Mouse (Mus musculus): ENCODE results near the gene Rabep1.
"Not testable (repeated sequence)": the region's sequence is repeated elsewhere in the genome, so short reads cannot be mapped to it uniquely, and the experiment has no call there.

The Rabep1 gene

DNA sequence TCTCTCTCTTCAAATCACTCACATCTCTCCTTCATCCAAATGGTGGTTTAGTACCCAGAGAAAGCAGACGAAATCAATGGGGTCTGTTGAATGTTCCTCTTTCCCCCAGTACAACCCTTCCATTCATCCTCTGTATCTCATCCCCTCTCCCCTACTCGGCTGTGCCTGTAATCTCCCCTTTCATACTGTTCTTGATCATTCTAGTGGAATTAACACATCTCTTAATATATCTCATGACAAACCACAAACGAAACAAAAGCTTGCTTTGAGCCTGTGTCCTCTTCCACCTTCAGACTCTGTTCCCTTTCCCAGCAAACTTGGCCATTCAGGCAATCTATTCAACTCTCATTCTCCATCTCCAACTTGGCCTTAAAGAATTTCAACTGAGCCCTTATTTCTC lies 13.4 kb upstream of the Rabep1 start:
- DNase-seq (ENCODE audit: extremely low spot score), result no peak

GRCm38 (mm10) chr11:70833408-70833807 lies 11.2 kb upstream of the Rabep1 start:
- no peak for DNase-seq (ENCODE audit: extremely low spot score)

DNA sequence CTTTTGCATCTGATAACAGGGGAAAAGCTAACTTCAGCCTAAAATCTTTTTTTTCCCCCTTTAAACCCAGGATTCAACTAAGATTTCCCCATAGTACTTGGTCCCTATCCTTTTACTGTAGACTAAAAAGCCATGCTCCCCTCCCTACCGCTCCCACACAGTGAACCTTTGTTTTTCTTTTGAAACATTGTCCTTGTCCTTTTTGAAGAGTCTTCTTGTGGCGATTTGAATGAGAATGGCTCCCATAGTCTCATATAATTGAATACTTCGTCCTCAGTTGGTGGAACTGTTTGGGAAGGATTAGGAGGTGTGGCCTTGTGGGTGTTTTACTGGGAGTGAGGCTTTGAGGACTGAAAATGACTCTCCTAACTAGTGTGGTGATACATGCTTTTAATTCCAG lies 10.7 kb upstream of the Rabep1 start:
- no peak for DNase-seq (ENCODE audit: extremely low spot score)

DNA sequence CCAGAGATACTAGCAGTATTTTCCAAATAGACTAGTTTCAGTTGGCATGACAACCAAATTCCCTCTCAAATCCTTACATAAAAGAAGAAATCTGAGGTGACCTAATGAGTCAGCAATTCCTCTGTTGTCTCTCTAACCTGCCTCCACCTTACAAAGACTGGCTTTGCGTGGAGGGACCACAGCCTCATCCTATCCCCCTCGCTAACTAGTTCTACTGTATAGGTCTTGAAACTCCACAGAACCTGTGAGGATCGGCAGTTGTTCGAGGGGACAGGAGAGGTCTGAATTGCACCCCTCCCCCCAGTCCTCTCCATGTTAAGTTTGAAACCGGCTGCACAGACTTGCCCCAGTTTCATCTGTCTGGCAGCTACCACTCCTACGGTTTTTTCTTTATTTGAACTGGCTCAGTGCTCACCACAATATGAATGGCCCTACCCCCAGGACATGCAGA lies 9.2 kb upstream of the Rabep1 start:
- no peak for DNase-seq (ENCODE audit: extremely low spot score)

DNA sequence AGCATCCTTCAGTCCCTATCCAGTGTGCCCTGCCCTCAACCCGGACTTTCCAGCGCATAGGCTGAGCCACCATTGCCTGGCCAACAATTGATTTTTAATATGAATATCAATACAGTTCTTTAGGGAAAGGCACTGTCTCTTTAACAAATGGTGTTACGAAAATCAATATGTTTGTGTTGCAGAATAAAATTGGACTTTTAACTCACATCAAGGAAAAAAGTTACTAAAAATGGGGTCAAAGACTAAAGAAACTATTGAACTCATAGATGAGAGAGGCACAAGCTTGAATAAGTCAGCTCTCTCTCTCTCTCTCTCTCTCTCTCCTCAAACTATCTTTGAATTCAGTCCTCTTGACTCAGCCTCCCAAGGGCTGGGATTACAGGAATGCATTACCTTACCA lies 7.5 kb upstream of the Rabep1 start:
- DNase-seq (ENCODE audit: extremely low spot score), result no peak

DNA sequence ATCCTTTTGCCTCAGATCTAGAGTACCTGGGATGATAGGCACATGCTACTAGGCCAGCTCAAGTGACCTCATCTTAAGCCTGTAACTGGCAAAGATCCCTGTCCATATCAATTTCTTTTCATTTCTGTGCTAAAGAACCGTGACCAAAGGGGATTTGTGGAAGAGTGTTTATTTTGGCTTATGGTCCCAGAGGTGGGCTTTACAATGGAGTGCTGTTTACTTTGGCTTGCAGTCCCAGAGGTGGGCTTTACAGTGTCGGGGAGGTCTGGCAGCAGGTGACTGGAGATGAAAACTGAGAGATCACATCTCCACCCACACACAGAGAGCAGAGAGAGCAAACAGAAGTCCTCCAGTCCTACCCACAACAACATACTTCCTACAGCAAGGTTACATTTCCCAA lies 6.0 kb upstream of the Rabep1 start:
- no peak for DNase-seq (ENCODE audit: extremely low spot score)

DNA sequence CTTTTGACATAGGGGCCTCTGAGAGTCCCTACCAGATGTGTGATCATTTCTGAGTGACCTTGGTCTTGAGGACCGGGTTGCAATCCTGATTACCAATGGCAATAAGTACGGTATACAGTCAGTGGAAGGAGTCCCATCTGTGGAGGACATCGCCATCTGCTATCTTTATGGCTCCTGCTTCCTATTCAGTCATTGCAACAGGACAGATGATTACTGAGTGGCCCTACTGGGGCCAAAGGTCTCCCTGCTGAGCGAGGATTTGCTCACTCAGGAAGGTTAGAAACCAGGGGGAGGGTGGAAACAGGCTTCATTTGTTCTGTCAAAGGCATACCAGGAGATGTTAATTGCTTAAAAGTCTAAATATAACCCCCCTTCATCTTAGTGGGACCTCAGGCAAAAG lies 1.6 kb upstream of the Rabep1 start:
- no peak for DNase-seq (ENCODE audit: extremely low spot score)

- no peak for DNase-seq (ENCODE audit: extremely low spot score)
Measured at GRCm38 (mm10) chr11:70843701-70844551, 652 bp upstream of the Rabep1 start.

DNA sequence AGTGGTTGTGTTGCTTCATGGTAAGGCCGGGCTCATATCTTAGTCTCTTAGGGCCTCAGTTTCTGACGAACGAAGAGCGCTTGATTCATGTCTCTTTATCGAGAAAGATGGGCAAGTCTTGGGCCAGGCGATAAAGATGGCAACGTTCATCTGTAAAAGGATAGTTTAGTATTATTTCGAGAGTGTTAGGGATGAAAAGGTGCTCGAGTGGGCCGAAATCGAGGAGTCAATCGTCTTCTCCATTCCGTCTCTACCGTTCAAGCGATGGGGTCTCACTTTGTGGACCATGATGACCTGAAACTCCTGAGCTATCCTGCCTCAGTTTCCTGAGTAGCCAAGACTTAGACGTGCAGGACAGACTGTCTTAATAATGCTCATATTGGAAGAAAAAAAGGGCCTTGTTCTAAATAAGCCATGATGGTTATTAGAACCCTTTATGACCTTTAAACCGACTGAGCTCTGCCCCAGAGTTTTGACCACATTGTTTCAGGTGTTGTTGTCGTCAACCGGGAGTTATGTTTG lies 940 bp downstream of the Rabep1 start:
- DNase-seq (ENCODE audit: extremely low spot score), result no peak

- no peak for DNase-seq (ENCODE audit: extremely low spot score)
Measured at GRCm38 (mm10) chr11:70846029-70846428, 1.5 kb downstream of the Rabep1 start.

DNA sequence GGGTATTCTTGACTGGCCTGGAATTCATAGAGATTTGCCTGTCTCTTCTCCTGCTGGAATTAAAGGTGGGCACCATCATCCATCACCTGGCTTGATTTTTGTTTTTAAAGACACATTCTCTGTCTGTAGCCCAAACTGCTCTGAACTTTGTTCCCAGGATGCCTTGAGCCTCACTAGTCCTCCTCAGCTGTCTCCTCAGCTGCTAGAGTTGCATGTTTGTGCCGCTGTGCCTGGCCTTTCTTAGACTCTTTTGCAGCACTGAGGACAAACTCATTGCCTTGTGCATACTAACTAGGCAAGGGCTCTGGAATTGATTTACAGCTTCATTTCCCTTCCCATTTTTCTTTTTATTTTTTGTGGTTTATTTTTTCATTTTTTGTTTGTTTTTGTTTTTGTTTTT lies 15.8 kb downstream of the Rabep1 start:
- DNase-seq (ENCODE audit: extremely low spot score), result no peak

GRCm38 (mm10) chr11:70863204-70863603 lies 18.6 kb downstream of the Rabep1 start:
- DNase-seq (ENCODE audit: extremely low spot score), result not testable (repeated sequence)

DNA sequence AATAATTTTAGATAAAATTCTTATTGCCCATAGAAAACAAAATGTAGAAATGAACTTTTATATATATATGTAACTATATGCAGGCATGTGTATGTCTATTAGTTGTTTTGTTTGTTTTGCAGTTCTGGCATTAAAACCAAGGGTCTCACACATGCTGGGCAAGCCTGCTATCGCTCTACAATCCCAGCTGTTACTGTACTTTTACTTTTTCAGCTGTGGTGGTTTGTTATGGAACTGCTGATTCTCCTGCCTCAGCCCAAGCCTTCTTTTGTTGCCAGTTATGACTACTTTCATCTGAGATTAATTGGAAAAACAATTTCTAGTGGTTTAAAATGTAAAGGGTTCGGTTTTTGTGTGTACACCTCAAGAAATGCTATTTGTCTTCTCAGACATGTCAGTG lies 20.6 kb downstream of the Rabep1 start:
- DNase-seq (ENCODE audit: extremely low spot score), result no peak

DNA sequence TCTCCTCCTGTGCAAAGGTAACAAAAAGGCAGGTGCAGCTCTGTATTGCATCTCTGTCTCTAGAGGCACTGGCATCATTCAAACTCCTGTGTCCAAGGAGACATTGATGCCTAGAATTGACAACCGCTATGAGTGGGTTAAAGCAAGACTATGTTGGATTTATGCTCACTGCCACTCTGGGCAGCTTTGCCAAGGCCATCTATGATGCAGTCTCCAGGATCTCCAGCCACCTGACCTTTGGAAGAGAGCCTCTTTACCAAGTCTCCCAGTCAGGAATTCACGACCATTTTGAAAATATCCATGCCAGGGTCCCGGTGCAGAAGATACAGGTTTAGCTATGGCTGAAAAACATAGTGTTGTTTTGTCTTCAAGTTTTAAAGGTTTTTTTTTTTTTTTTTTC lies 24.7 kb downstream of the Rabep1 start:
- DNase-seq (ENCODE audit: extremely low spot score), result no peak

DNA sequence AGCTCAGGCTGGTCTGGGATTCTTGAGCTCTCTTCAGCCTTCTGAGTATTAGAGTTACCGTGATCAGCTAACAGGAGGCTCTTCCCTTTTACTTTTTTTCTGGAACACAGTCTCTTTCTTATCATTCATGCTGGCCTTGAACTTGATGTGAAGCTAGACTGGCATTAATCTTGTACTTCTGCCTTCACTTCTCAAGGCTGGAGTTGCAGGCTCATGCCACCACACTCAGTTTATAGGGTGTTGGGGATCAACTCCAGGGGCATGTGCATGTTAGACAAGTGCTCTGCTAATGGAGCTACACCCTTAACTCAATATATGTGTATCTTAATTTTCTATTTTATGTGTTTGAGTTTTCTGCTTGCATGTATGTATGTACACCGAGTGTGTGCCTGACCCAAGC lies 25.2 kb downstream of the Rabep1 start:
- no peak for DNase-seq (ENCODE audit: extremely low spot score)

- DNase-seq (ENCODE audit: extremely low spot score), result no peak
Measured at GRCm38 (mm10) chr11:70870407-70870806, 25.8 kb downstream of the Rabep1 start.

DNA sequence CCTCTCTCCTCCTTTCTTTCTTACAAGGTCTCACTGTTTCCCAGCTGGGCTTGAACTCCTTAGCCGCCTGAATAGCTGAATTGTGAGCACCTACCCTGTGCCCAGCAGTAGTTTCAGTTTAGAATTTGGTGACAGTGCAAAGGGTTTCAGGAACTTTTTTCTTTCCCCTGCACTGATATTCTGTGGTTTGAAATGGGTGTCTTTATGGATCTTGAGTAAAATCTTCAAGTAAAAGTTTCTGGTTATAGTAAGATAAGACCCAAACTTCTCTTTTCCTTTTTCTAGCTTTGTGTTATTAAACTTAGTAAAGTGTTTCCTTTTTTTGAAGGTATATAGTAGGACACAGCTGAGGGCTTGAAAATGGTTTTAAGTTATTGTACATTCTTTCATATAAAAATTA lies 26.5 kb downstream of the Rabep1 start:
- DNase-seq (ENCODE audit: extremely low spot score), result no peak

DNA sequence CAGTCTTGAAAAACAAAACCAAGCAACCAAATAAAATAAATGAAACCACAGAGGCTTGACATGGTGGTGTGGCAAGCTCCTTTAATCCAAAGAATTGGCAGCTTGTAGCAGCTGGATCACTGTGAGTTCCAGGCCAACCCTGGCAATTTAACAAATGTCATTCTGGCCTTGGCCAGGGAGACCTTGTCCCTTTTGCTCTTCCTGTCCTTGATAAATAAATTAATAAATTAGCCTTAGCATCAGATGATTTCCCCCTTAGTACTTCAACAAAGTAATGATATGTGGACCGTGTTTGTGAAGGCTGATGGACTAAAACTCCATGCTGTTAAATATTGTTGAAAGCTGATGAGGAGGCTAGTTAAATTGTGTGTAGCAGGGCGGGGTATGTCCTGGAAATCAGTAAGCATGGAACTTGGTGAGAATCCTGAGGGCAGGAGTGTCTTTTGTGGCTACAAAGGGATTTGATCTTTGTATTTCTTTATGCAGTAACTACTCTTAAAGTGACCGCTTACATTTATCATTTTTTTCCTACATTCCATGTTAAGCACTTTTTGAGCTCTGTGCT lies 27.3 kb downstream of the Rabep1 start:
- no peak for DNase-seq (ENCODE audit: extremely low spot score)

- no peak for DNase-seq (ENCODE audit: extremely low spot score)
Measured at GRCm38 (mm10) chr11:70873846-70874613, 29.5 kb downstream of the Rabep1 start.

DNA sequence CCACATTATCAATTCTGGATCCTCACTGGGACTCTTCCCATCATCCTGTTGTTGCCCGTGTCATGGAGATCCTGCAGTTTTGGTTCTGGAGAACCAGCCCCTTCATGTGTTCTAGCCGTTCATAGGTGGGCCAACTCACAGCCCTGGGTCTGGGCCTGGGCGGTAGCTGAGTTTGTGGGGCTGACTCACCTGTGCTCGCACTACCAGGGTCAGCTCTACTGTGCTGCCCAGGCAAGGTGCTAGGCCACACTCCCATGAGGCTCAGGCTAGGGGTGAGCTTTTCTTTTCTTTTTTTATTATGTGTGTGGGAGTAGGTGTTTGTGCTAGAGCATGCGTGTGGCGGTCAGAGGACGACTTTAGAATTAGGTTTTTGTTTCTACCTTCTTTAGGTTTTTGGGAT lies 33.1 kb downstream of the Rabep1 start:
- DNase-seq (ENCODE audit: extremely low spot score), result no peak

DNA sequence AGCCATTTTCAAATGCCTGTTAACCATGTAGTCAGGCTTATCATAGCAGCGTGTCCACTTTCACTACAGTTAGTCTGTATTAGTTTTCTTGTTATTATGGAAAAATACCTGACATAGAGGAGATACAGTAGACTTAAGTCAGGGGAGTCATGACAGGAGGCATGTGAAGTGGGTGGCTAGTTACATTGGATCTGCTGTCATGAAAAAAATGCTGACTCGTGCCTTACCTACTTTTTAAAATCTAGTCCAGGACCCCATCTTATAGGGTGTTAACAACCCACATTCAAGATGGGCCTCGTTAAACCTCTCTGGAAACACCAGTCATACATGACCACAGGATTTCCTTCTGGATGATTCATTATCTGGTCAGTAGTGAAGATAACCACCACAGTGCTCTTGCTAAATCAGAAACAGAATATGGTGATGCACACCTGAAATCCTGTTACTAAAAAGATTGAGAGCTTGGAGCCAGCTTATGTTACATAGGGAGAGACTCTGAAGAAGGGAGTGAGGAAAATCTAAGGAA lies 38.4 kb downstream of the Rabep1 start:
- no peak for DNase-seq (ENCODE audit: extremely low spot score)

- no peak for DNase-seq (ENCODE audit: extremely low spot score)
Measured at GRCm38 (mm10) chr11:70890643-70891042, 46.1 kb downstream of the Rabep1 start.

Data from embryo, embryonic 9.5 days (tissue).